Mouse (Mus musculus) right cerebral cortex, postnatal 14 days (tissue): ENCODE measurements around the gene Rpl23.
"Not testable (repeated sequence)": the region's sequence is repeated elsewhere in the genome, so short reads cannot be mapped to it uniquely, and the experiment has no call there.

Experiments
- DNase-seq: peaks from one replicate; pipeline ENCODE4 v3.0.0; 2022

Gene Rpl23

GRCm38 (mm10) chr11:97798782-97799145 is 16.5 kb upstream of the Rpl23 start, which contains the start of gene Lasp1:
Gene Lasp1 (plus strand): TSS chr11:97799000.
- peak; percentile 82 for DNase-seq

- DNase-seq, result no peak
These were observed 15.8 kb upstream of the Rpl23 start for GRCm38 (mm10) chr11:97798083-97798435.

GRCm38 (mm10) chr11:97797369-97798082 is 15.3 kb upstream of the Rpl23 start:
- DNase-seq, result no peak

- DNase-seq, result peak; percentile 66
These were observed 14.7 kb upstream of the Rpl23 start for GRCm38 (mm10) chr11:97796910-97797309.

GRCm38 (mm10) chr11:97793165-97793564 is 10.9 kb upstream of the Rpl23 start:
- no peak for DNase-seq

GRCm38 (mm10) chr11:97790778-97791438 is 8.7 kb upstream of the Rpl23 start:
- DNase-seq, result not testable (repeated sequence)

GRCm38 (mm10) chr11:97789727-97790126 is 7.5 kb upstream of the Rpl23 start:
- DNase-seq, result no peak

GRCm38 (mm10) chr11:97787961-97788360 is 5.7 kb upstream of the Rpl23 start:
- no peak for DNase-seq

GRCm38 (mm10) chr11:97782564-97782895 is 293 bp upstream of the Rpl23 start:
- DNase-seq, result no peak

GRCm38 (mm10) chr11:97781478-97781831 is 782 bp downstream of the Rpl23 start:
- DNase-seq, result no peak

GRCm38 (mm10) chr11:97779968-97780701 is 2.1 kb downstream of the Rpl23 start:
- DNase-seq, result no peak

GRCm38 (mm10) chr11:97778918-97779317 is 3.3 kb downstream of the Rpl23 start:
- DNase-seq, result no peak

GRCm38 (mm10) chr11:97777129-97777529 is 5.1 kb downstream of the Rpl23 start:
- DNase-seq, result no peak

GRCm38 (mm10) chr11:97776497-97777128 is 5.6 kb downstream of the Rpl23 start:
- DNase-seq, result no peak

- no peak for DNase-seq
These were observed 6.3 kb downstream of the Rpl23 start, which contains the start of gene 1700001P01Rik for GRCm38 (mm10) chr11:97775808-97776496. Gene 1700001P01Rik (minus strand): TSS chr11:97775918.

- DNase-seq, result no peak
These were observed 7.1 kb downstream of the Rpl23 start for GRCm38 (mm10) chr11:97775186-97775585.

- DNase-seq, result no peak
These were observed 10.8 kb downstream of the Rpl23 start for GRCm38 (mm10) chr11:97771410-97771809.

- DNase-seq, result no peak
These were observed 12.5 kb downstream of the Rpl23 start for GRCm38 (mm10) chr11:97769704-97770103.

GRCm38 (mm10) chr11:97766154-97766881 is 15.9 kb downstream of the Rpl23 start, which contains the start of gene Cwc25:
Gene Cwc25 (minus strand): TSS chr11:97766556.
- DNase-seq, result peak; percentile 93

- no peak for DNase-seq
These were observed 20.6 kb downstream of the Rpl23 start for GRCm38 (mm10) chr11:97761638-97762037.

GRCm38 (mm10) chr11:97758942-97759341 is 23.3 kb downstream of the Rpl23 start:
- DNase-seq, result no peak

- DNase-seq, result no peak
These were observed 24.1 kb downstream of the Rpl23 start for GRCm38 (mm10) chr11:97758125-97758524.
